Mouse (Mus musculus) bone marrow, adult 2 months (tissue): ENCODE measurements around the gene Tab3.

Experiments
- CTCF ChIP-seq: fragments of 200-500 bp; IDR thresholded peaks from 2 replicates; pipeline ENCODE4 v1.5.1; 2011; ENCODE audit warnings: low read length, control low read depth; ENCODE audit not compliant: control insufficient read depth, insufficient read depth
- POLR2A ChIP-seq: fragments of 200-500 bp; IDR thresholded peaks from 2 replicates; pipeline ENCODE4 v1.6.1; 2011; ENCODE audit warnings: low read depth, mild to moderate bottlenecking, control low read depth, low read length, borderline replicate concordance; ENCODE audit not compliant: control insufficient read depth

GRCm38 (mm10) chrX:85683723-85684122 is 109.9 kb downstream of the Tab3 start:
- TF ChIP-seq CTCF, result no peak
- no peak for TF ChIP-seq POLR2A
